Mouse (Mus musculus) kidney, postnatal 10 days (tissue): ENCODE measurements around the gene Cerk.
"Not testable (repeated sequence)": the region's sequence is repeated elsewhere in the genome, so short reads cannot be mapped to it uniquely, and the experiment has no call there.

ENCODE experiments used
- DNase-seq: peaks from one replicate; pipeline ENCODE4 v3.0.0; 2021; ENCODE audit warnings: mixed read lengths

Cerk gene

DNA sequence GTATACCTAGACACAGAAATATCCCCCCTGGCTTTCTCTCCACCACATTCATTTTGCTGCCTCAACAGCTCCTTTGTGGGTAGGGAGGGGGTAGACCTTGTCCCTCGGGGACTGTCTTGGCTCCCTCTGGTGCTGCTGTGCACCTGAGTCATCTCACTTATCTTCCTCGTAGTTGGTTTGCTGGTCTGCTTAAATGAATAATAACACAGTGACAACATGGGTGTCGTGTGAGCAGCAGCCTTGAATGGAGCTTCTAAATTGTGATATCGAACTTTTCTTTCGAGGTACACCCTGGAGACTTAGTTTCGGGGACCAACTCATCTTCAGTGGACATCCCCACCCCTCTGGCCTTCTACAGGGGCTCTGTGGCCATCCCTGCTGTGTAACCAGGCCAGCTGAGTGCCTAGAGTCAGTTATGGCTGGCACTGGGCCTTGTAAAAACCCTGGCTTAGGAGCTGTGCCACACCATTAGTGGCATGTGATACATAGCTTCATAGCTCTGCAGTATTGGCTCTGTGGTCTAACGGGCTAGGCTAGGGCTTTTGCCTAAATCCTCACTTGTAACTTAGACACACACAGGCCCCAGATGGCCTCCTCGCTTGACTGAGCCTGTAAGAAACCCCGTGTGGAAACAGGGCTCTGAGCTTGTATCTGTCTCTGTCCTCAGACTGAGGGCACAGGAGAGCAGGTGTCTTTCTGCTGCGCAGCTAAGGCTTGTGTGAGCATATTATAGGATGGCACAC, 75.4 kb downstream of the Cerk start:
- no peak for DNase-seq

DNA sequence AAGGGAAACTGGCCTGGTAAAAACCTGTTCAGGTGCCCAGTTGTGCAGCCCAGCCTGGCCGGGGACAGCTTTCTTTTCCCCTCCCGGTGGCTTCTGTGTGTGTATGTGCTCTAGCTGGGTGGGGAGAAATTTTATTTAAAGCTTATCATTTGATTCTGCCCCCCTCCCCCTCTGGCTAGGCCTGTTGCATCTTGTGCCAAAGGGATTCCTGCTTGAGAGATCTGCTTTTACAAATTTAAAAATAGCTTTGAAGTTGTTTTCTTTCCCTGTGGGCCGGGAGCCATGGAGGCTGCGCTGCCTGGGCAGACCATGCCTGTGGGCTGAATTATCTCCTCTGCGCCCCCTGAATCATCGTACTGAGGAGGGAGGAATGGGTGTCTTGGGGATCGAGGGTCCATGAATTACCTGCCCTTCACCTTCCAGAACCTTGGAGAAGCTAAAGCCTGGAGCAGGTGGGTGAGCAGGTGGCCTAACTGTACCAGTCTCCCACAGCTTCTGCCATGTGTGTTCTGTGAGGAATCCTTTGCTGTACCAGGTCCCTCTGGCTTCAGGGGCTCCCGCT, 76.2 kb downstream of the Cerk start:
- no peak for DNase-seq

DNA sequence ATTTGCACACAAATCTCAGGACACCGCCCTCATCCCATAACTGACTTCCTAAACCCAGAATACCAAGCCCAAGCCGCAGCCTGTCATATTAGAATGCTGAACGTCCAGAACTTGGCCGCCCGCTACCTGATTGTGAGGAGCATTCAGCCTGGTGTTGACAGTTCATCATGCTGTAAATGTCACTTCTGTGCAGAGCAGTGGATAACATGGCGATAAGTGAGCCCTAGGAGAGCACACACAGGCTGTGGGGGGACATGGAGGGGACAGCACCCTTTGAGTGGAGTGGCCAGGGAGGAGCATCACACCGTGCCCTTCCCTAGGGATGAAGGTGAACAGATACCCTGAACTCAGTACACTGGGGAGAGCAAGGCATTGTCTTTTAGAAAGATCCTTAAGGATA, 76.7 kb downstream of the Cerk start:
- DNase-seq = no peak

DNA sequence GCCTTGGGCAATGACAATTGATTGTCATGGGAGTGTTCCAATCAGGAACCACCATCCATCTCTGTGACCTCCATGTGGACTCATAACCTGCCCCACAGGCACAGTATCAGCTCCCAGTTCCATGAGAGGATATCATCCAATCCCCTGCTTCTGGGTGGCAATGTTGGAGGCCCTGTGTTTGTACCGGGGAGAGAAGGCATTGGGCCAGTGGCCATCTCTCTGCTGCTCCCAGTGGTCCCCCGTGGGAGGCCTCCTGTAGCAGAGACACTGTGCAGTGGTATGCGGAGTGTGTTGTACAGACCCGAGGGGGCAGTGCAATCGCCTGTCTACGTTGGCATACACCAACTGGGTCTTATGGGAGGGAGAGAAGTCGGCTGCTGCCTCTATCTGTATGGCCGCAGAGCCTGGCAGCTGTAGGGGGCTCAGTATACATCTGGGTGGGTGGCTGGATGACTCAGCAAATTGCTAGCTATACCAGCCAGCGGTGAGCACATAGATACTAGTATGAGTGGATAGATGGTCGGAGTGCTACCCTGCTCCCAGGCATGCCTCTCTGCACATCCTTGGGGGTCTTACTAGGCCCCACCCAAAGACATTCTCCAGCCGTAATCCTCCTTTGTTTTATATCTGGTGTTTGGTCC, 78.0 kb downstream of the Cerk start:
- no peak for DNase-seq

DNA sequence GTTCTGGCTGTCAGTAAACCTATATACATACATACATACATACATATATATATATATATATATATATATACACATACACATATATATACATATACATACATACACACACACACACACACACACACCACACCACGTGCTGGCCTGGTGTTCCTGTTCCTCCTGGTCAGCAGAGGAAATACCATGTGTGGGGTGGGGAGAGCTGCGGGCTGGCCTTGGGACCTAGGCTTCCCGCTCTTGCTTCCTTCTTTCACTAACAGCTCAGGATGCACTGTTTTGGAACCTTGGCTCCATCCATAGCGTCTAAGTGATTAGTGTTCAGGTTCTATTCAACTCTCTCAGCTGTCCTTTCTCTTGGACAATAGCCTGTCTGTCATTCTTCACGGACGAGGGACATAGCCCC, 80.2 kb downstream of the Cerk start:
- no peak for DNase-seq

DNA sequence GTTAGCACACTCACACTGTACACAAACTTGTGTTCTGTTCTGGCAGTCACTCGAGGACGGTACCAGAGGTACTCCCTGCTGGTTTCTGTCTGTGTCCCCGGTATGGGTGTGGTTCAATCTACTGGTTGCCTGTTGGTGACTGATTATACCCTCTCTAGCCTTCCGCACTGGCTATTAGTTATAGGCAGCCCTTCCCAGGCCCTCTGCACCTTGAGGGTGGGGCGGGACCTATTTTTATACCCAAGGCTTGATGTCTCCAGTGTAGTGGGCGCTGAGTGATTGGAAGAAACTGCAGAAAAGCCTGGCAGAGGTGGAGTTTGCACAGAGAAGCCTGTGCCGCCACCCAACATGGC, 80.6 kb downstream of the Cerk start:
- no peak for DNase-seq

DNA sequence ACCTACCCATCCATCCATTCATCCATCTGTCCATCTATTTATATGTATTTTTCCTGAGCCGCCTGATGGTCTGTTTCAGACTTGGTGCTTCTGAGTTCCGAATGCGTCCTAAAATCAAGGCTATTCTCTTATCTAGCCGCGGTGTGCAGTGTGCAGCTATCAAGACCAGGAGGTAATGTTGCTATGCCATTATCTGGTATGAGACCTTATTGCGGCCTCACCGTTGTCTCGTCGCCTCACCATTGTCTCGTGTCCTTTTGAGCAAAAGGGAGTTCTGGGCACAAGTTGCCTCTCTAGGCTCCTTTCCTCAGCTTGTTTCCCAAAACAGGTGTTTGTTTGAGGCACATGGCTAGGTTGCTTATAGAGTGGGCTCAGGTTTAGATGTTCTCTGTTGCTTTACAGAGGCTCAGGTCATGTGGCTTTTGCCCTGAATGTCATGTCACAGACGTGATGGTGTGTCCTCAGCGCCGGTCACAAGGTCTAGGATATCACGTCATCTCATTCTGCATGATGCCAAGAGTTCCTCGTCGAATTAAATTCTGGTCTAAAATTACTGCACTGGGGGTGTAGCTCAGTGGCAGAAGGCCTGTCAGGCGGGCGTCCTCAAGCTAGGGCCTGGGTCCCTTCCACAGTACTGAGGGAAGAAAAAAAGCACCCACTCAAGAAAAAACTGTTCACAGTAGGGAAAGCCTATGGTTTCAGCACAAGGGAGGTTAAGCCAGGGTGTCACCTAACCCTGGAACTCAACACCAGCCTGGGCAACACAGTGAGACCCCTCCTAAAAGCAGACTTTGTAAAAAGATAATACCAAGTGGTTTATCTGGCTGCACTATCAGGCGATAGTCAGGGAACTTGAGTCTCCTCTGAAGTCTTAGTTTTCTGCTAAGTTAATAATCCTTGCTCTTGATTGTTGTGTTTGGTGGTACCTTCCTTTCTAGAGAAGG, 81.3 kb downstream of the Cerk start:
- no peak for DNase-seq

DNA sequence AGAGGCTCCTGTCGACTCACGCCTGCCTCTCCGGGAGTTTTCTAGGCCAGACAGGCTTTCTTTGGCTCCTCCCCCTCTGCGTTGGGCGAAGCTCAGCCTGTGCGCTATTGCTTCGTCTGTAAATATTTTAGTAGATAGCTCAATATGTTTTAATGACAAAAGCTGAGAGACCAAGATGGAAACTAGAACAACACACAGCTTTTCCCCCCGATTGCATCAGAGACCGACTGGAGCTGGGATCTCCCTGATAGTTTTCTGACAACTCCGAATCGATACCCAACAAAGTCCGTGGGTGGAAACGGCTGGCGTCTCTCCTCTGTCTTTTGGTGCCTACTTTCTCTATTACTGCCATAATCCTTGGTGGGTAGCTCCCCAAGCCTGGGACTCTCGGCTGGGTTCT, 83.6 kb downstream of the Cerk start:
- no peak for DNase-seq

DNA sequence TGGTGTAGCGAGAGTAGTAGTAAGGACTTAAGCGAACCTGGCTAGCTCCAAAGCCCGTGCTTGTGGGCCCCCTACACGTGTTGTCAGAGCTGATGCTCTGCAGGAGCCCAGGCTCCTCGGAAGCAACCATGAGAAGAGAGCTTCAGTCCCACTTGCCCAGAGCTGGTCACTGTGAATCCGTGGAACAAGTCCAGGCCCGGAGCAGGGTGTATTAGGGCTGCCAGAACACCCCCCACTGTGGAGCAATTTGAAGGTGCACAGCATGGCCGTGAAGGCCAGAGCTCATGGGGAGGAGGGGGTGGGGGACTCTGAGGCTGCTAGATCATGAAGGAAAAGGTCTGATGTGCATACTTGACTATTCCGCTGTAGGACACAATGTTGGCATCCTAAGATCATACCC, 84.4 kb downstream of the Cerk start:
- DNase-seq = no peak

DNA sequence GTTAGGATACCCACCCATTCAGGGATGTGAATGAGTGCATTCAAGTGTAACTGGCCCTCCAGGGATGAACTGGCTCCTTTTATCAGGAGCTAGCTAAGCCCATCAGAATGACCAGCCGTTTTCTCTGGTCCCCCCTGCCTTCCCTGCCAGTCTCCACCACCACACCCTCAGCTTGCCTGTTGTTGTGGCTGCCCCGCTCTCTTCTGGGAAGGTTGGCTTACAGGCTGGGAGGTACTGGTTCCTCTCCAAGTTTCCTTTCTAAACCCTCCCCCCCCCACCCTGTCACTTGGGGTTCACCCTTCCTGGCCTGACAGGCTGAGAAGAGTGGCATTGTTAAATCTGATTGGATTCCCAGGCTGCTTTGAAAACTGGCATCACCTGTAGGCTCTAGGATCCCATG, 88.1 kb downstream of the Cerk start:
- DNase-seq = no peak

DNA sequence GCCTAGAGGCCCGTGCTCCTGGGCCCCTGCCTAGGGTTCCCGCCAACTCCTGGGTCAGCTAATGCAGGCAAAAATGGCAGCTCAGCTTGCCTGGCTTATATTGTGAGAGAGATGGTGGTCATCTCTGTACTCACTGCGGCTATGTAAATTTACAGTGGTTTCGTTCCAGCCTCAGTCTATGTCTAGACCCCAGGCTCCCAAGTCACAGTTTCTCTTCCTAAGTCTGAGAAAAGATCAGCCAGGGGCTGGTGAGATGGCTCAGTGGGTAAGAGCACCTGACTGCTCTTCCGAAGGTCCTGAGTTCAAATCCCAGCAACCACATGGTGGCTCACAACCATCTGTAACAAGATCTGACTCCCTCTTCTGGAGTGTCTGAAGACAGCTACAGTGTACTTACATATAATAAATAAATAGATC, 89.3 kb downstream of the Cerk start:
- DNase-seq = not testable (repeated sequence)

DNA sequence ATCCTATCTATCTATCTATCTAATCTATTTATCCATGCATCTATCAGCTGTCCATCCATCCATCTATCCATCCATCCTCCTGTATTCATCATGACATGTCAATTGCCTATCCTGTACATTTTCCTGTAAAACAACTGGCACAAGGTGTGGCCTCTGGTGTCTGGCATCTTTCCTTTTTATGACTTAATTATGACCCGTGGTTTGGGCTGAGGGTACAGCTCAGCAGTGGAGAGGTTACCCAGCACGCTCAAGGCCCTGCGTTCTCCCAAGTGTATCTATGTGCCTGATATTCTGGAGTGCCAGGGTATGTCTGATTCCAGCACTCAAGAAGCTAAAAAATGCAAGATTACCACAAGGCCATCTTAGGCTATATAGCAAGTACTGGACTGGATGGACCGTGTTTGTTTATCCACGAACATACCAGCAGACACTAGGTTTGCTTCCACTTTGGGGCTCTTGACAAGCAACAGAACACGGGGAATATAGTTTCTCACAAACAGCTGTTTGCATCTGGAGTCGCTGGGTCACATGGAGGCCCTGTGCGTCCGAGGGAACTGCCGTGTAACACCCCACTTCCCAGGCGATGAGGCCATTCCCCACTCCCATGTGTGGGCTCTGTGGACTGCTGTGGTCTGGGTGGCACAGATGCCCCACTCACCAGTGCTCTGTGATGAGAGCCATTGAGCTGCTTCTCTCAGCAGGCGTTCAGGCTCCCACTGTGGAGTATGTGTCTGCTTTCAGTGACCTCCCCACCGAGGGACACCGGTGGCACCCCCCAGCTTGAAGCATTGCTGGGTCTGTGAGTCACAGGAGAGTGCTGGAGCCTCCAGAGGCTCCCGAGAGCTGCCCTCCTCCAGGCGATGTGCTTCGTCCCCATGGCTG, 90.0 kb downstream of the Cerk start:
- DNase-seq = peak; percentile 63

DNA sequence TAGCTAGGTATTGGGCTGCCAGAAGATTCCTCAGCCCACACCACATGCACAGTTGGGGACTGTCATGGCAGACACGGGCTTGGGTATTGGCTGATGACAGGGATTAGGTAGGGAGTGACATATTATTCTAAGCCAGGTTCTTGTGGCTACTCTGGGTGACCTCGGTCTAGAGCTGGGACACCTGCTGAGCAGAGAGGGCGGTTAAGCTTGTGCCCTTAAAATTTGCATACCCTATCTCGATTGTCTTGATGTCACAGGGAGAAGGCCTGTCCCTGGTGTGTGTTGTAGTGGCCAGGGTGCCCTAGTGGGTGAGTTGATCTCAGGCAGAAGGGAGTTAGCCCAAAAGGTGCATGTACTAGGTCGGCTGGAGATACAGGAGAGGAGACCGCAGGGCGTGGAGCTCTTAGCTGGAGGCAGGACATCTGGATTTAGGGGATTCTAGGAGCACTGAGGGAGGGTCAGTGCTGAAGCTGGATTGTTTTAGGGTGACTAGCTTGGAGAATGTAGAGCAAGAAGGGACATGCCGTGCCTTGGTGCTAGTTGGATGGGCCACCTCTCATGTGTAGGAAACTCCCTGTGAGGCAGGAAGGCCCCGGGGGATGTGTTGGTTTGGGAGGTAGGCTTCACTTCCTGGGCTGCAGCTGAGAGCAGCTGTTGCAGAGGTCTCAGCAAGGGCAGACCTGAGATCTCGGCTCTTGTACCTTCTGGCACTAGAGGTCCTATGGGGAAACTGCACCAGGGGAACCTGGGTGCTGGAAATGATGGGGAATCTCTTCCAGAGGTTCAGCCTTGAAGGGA, 91.4 kb downstream of the Cerk start:
- DNase-seq = peak; percentile 43

DNA sequence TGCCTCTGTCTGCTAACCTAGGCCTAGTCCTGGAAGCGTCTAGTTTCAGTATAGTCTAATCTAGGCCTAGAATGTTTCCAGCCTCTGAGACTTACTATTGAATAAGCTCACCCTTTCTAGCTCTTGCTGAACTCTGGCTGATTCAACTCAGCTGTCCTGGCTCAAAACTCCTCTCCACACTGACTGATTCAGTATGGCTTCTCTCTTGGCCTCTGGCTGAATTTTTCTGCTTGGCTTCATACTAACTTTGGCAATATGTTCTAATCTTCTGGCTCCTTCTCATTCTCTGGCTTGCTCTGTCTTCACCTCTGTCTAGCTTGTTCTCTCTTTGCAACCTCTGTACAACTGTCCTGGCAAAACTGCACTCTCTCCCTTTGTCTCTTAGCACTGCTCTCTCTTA, 92.7 kb downstream of the Cerk start:
- peak; percentile 57 for DNase-seq

DNA sequence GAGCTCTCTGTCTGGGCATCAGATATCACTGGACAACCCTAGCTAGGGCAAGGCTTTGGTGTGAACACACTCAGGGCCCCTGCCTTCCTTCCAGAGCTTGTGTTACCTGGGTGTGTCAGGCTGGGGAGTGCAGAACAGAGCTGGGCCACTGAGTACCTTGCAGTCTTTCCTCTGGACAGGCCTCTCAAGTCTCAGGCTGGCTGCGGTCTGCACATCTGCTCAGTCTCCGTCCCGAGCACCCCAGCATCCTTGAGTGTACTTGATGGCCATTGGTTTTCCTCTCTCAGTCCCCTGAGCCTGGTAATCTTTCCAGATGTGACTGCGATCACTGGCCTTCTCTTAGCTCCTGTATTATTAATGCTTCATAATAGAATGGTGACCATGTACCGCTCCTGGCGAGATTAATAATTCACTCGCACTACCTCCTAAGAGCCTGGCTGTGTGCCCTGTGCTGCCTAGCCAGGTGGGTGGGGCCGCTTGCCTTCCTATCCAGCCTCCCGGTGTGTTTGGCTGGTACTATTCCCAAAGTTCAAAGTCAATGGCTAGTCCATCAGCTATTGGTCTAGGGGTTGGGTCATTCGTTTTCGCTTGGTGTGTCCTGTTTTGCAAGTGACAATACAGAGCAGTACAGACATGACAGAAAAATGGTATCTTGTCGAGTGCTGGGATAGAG, 93.8 kb downstream of the Cerk start:
- peak; percentile 86 for DNase-seq

DNA sequence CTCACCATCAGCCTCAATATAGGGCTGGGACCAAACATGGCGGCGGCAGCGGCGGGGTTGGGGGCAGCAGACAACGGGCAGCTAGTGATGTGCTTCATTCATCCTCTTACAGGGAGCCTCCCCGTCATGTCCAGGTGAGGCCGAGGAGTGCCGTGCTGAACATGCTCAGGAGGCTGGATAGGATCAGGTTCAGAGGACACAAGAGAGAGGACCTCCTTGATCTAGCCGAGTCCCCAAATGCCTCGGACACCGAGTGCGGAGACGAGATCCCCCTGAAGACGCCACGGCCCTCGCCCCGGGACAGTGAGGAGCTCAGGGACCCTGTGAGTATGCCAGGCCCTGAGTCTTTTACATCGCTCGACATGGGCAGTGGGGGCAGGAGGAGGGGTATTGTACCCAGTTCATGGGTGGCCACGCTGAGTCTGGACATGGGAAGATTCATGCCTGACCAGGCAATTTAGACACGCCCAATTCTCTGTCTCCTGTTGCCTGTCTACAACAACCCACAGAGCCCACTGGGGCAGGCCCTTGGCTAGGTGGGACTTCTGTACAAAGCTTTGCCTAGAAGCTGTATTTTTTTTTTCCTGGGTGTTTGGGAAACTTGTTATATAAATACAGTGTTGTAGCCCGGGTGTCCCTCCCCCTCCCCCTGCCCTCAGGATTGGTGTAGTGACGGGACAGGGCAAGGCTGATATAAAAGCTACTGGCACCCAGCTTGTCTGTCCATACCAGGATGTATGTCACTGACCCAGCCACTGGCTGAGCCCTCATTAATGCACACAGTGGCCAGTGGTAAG, 94.5 kb downstream of the Cerk start:
- no peak for DNase-seq

DNA sequence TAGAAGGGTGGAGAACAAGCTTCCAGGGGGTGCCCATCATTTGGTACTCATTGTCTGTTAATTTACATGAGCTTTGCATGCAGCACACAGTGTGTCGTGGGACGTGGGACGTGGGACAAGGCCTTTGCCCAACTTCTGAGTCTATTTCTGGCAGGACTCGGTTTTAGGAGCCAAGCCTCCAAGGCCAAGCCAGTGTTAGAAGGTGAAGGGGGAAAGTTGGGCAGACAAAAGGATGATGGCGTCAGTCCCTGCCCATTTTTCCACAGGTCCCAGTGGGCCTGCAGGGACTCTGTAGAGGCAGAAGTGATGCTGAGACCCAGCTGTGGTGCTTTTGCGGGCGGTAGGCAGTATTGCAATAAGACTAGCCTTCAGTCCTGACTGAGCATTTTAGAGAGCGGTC, 95.4 kb downstream of the Cerk start:
- DNase-seq = no peak

DNA sequence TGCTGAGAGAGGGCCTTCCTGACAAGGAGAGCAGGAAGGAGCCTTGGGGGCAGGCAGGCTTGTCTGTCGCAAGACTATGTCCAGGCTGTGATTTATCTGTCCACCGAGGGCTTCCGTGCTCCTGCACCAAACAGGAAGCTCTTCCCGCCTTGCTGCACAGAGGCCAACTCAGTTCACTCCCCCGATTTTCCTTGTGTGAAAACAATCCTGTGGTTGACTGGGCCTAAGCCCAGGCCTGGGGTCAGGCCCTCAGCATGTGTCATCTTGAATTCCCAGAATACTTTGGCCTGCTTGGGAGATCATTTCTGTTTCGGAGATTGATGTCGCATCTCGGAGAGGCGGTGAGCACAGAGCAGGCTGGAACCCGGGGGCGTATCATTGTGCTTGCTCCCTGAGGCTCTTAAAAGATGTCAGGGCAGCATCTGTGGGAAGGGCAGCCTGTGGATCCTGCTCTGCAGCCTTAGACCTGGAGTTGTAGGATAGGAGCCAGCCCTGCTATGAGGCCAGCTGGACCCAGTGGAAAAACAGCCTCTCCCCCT, 95.9 kb downstream of the Cerk start:
- peak; percentile 91 for DNase-seq
